Mouse (Mus musculus) heart, postnatal 0 days (tissue): ENCODE data around the gene Fam163a. TPM values are rescaled to one million over a fixed set of nuclear protein-coding genes. Genes with fewer than 3 reads are reported as not detected.

ENCODE experiments used
- ATAC-seq: fragments of 200-750 bp; cut with Nextera tagmentation; 2 replicates; pipeline ENCODE4 v1.8.0; 2017; ENCODE audit warnings: low read depth, moderate number of reproducible peaks, moderate library complexity; ENCODE audit not compliant: insufficient read depth
- DNase-seq: peaks from one replicate; pipeline ENCODE4 v3.0.0-alpha.2; 2016; ENCODE audit warnings: low spot score
- H3K27ac ChIP-seq: fragments of 300-500 bp; sonication (generic); 2 replicates; pipeline ENCODE4 v1.5.1; 2014; ENCODE audit warnings: low read depth, mild to moderate bottlenecking
- H3K27me3 ChIP-seq: fragments of 300-500 bp; sonication (generic); 2 replicates; pipeline ENCODE4 v1.6.1; 2014; ENCODE audit warnings: low read length, mixed read lengths; ENCODE audit not compliant: control insufficient read depth, insufficient read depth
- H3K36me3 ChIP-seq: fragments of 300-500 bp; sonication (generic); replicated peaks from 2 replicates; pipeline ENCODE4 v1.6.1; 2014; ENCODE audit warnings: low read length, mixed read lengths; ENCODE audit not compliant: control insufficient read depth, insufficient read depth
- H3K4me1 ChIP-seq: fragments of 300-500 bp; sonication (generic); 2 replicates; pipeline ENCODE4 v1.6.1; 2014; ENCODE audit warnings: antibody characterized with exemption; ENCODE audit not compliant: control insufficient read depth, insufficient read depth
- H3K4me2 ChIP-seq: fragments of 300-500 bp; sonication (generic); 2 replicates; pipeline ENCODE4 v1.6.1; 2014; ENCODE audit warnings: low read depth, mild to moderate bottlenecking, low read length, moderate library complexity
- H3K4me3 ChIP-seq: fragments of 300-500 bp; sonication (generic); 2 replicates; pipeline ENCODE4 v1.5.1; 2014; ENCODE audit warnings: low read depth, low read length
- H3K9ac ChIP-seq: fragments of 300-500 bp; sonication (generic); replicated peaks from 2 replicates; pipeline ENCODE4 v1.6.1; 2014; ENCODE audit warnings: low read depth, low read length, mixed read lengths
- H3K9me3 ChIP-seq: fragments of 300-500 bp; sonication (generic); replicated peaks from 2 replicates; pipeline ENCODE4 v1.6.1; 2016; ENCODE audit warnings: low read length; ENCODE audit not compliant: control insufficient read depth
- CTCF ChIP-seq: IDR thresholded peaks from 2 replicates; pipeline ENCODE4 v1.5.1; 2016; ENCODE audit warnings: antibody characterized with exemption, control low read depth, low read depth
- EP300 ChIP-seq: IDR thresholded peaks from 2 replicates; pipeline ENCODE4 v1.6.1; 2016; ENCODE audit warnings: antibody characterized with exemption, low read depth
- WGBS: fragments of 180-500 bp; shearing (Covaris S2); extraction: QIAGEN DNeasy Blood & Tissue Kit; methylation state at CpG from one replicate; pipeline ENCODE4 v1.1.7; 2014; 5-methylcytosine and 5-hydroxymethylcytosine counted together
- polyA plus RNA-seq: library from polyadenylated mRNA; unstranded; fragments of >200 nt; fragmentation: Nextera tagmentation; extraction: Ambion mirVana; gene quantifications from 2 replicates; pipeline ENCODE4 v1.2.1, GENCODE M21; 2015
- total RNA-seq: library from RNA; depleted of rRNA; stranded (reverse); fragments of >200 nt; gene quantifications from 2 replicates; pipeline ENCODE4 v1.2.3, GENCODE M21; 2014; ENCODE audit warnings: low replicate concordance

Fam163a gene
- total and polyA plus RNA-seq, 2 experiments from 2014 or later = 1.6 to 1.8 TPM

- DNase-seq = no peak
- ATAC-seq = no peak
- Histone ChIP-seq H3K4me1 (peaks cover 7% of the 10 kb centered on the region; the same call in 1 of the 2 replicates), H3K4me2 (no peak overlapping the region), H3K9me3 (no peaks in the 10 kb centered on the region), H3K36me3 (no peaks in the 10 kb centered on the region), H3K9ac (no peak overlapping the region), H3K27me3 (0 out of 2 replicates have a peak, but pooled peaks cover 3% of the 10 kb centered on the region), H3K4me3 (no peak overlapping the region), H3K27ac (no peak overlapping the region)
- TF ChIP-seq EP300 = no peak
- TF ChIP-seq CTCF = no peak
- WGBS = 75% methylated on average over 4 of the region's 4 CpGs
These were observed 7.2 kb downstream of the Fam163a start for GRCm38 (mm10) chr1:156197588-156197987.

- Histone ChIP-seq H3K4me2 (no peak overlapping the region), H3K27ac (no peak overlapping the region), H3K4me1 (peaks cover 7% of the 10 kb centered on the region; the same call in 1 of the 2 replicates), H3K36me3 (no peaks in the 10 kb centered on the region), H3K9me3 (no peaks in the 10 kb centered on the region), H3K27me3 (no peaks in the 10 kb centered on the region), H3K9ac (no peak overlapping the region), H3K4me3 (no peak overlapping the region)
- no peak for DNase-seq
- WGBS = 87% methylated on average over 7 of the region's 7 CpGs
- no peak for TF ChIP-seq CTCF
- no peak for TF ChIP-seq EP300
- no peak for ATAC-seq
These were observed 11.5 kb downstream of the Fam163a start for GRCm38 (mm10) chr1:156193292-156193691.

GRCm38 (mm10) chr1:156192853-156193252 lies 12.0 kb downstream of the Fam163a start:
- Histone ChIP-seq H3K36me3 (no peaks in the 10 kb centered on the region), H3K9me3 (no peaks in the 10 kb centered on the region), H3K4me3 (no peak overlapping the region), H3K27ac (no peak overlapping the region), H3K4me2 (no peak overlapping the region), H3K27me3 (no peaks in the 10 kb centered on the region), H3K4me1 (peaks cover 7% of the 10 kb centered on the region; the same call in 1 of the 2 replicates), H3K9ac (no peak overlapping the region)
- no peak for TF ChIP-seq EP300
- TF ChIP-seq CTCF = no peak
- no peak for ATAC-seq
- DNase-seq = no peak
- WGBS = 82% methylated on average over 7 of the region's 7 CpGs

GRCm38 (mm10) chr1:156186646-156187045 lies 18.2 kb downstream of the Fam163a start:
- ATAC-seq (no peak), DNase-seq (no peak)
- 89% methylated on average over 3 of the region's 3 CpGs for WGBS
- Histone ChIP-seq H3K4me3 (no peak overlapping the region), H3K9me3 (no peaks in the 10 kb centered on the region), H3K4me2 (no peak overlapping the region), H3K36me3 (no peaks in the 10 kb centered on the region), H3K27ac (no peak overlapping the region), H3K27me3 (no peaks in the 10 kb centered on the region), H3K9ac (no peak overlapping the region), H3K4me1 (peaks cover 18% of the 10 kb centered on the region; the same call in 1 of the 2 replicates)
- TF ChIP-seq CTCF = no peak
- no peak for TF ChIP-seq EP300

- Histone ChIP-seq H3K27me3 (no peaks in the 10 kb centered on the region), H3K4me2 (peak overlapping the region; percentile 9; the same call in 1 of the 2 replicates), H3K4me1 (peaks cover 29% of the 10 kb centered on the region; the same call in 1 of the 2 replicates), H3K4me3 (no peak overlapping the region), H3K36me3 (no peaks in the 10 kb centered on the region), H3K27ac (peak overlapping the region; percentile 26; the same call in 1 of the 2 replicates), H3K9me3 (no peaks in the 10 kb centered on the region), H3K9ac (no peak overlapping the region; the same call in 1 of the 2 replicates)
- TF ChIP-seq EP300 (no peak), CTCF (no peak)
- ATAC-seq (no peak), DNase-seq (no peak)
- WGBS = 9% methylated on average over 11 of the region's 11 CpGs
These were observed 20.7 kb downstream of the Fam163a start for GRCm38 (mm10) chr1:156184158-156184571.
